Mouse (Mus musculus) embryonic fibroblast, embryonic 13.5 days (primary cell): ENCODE data around the gene Wdr83.
"Not testable (repeated sequence)": the region's sequence is repeated elsewhere in the genome, so short reads cannot be mapped to it uniquely, and the experiment has no call there.

Experiments
- CTCF ChIP-seq: IDR thresholded peaks from 2 replicates; pipeline ENCODE4 v1.5.1; 2011; ENCODE audit warnings: mild to moderate bottlenecking, control low read depth, low read length, moderate library complexity, borderline replicate concordance; ENCODE audit not compliant: insufficient read depth
- POLR2A ChIP-seq: IDR thresholded peaks from 2 replicates; pipeline ENCODE4 v1.6.1; 2011; ENCODE audit warnings: low read depth, mild to moderate bottlenecking, control low read depth, low read length, moderate library complexity

GRCm38 (mm10) chr8:85120251-85120650, 39.1 kb upstream of the Wdr83 start:
- not testable (repeated sequence) for TF ChIP-seq CTCF, POLR2A
